Mouse (Mus musculus) Muller cell, postnatal 12 days (primary cell): ENCODE data around the gene Il1r2.
A peak's percentile ranks its signal among the peaks of the same experiment; 100 is the strongest.

Experiments used
- DNase-seq: peaks from one replicate; pipeline ENCODE4 v3.0.0-alpha.2; 2015; ENCODE audit errors: inconsistent ontology term

Il1r2 gene

DNA sequence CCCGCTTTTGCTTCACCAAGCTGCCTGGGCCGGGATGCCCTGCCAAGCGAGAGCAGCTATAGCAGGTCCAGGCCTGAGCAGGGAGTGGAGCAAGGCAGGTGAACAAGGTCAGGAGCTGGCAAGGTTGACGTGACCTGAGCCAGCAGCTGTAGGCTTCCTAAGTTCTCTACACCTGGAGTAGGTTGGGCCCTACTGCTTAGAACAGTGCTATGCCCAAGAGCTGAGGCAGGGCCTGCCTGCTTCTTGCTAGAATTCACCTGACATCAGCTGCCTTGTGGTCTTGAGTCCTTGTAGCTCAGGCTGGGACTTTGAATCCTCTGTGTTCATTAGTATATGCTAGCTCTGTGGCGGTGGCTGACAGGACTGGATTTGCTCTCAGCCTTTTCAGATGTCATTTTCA lies at the start of gene Il1r2:
Gene Il1r2 (plus strand): TSS at position 301 of the 400 bp plus-strand sequence.
- no peak for DNase-seq

GRCm38 (mm10) chr1:40024554-40025320 lies 49.1 kb upstream of the Il1r2 start:
- DNase-seq: no peak

DNA sequence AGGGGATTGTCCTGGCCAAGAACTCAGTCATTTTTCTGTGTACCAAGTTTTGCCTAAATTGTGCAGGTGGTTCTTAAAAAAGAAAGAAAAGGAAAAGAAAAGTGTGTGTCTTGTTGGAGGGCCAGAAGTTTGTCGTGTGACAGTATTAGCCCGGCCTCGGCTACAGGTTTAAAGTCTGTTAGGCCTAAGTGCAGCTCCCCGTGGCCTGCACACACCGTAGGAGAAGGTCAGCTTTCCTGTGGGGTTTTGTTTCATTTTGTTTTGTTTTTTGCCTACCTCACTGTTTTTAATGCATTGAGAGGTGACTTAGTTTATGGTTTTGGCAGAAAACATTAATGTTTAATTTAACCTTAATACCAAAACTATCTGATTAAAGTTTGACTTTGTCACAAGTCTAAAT lies 48.5 kb upstream of the Il1r2 start:
- DNase-seq: no peak

- no peak for DNase-seq
These were observed 46.7 kb upstream of the Il1r2 start for GRCm38 (mm10) chr1:40027116-40027620.

- no peak for DNase-seq
These were observed 45.5 kb upstream of the Il1r2 start for GRCm38 (mm10) chr1:40028207-40028998.

DNA sequence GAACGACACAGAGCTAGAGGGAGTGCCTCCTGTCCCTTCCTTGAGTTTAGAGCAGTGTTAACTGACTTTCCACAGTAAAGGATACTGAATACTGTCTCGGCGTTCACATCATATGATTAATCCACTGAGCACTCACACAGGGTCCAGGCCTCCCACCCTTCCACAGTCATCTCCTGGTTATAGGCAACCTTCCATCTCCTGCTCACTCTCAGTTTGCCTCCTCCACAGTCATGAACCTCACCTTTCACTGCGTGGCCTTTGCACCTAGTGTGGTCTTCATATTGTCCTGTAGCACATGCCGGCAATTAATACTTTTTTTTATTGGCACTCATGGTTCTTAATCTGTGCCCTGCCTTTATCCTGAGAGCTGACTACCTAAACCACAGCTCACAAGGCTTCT lies 44.3 kb upstream of the Il1r2 start:
- DNase-seq: no peak

DNA sequence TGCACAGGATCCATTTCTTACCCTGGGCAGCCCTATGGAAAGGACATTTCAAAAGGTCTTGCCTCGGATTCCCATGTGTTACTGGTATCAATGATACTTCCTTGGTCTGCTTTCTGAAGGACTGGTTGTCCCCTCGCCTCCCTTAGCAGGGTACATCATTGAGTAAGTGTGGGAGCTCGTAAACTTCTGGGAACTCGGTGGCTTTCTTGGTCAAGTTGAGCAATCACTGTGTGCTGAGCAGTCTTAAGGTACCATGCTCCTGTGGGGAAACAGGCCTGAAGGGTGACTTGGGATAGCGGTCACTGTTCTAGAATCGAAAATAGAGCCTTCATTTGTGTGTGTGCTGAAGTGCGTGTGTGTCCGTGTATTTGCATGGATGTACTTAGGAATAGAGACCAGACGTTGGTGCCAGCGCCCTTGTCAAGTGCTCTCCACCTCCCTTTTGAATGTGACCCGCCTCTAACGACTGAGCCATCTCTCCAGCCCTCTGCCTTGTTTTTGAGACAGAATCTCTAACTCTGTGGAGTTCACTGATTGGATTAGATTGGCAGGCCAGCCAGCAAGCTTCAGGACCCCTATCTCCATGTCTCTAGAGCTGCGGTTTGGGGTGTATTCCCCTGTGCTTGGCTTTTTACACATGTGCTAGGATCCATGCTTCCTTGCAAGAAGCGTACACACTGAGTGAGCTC lies 43.4 kb upstream of the Il1r2 start:
- DNase-seq: no peak

GRCm38 (mm10) chr1:40030976-40031356 lies 42.9 kb upstream of the Il1r2 start:
- DNase-seq: no peak

- DNase-seq: no peak
These were observed 42.3 kb upstream of the Il1r2 start for GRCm38 (mm10) chr1:40031626-40032025.

DNA sequence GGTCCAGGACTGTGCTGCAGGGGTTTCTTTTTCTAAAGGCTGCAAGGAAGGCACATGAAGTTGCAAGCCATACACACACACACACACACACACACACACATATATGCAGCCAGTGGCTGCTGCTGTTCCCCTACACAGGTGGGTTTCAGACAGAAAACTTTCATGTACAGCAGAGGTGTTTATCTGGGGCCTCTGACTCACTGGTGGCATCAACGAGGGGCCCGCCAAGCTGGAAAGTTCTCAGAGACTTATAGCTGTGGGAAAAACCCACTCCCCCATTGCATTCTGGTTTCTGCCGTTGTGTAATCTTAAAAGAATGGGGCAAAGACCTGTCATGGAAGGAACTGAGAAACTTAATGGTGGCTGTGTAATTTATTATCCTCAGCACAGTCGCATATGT lies 40.6 kb upstream of the Il1r2 start:
- no peak for DNase-seq

GRCm38 (mm10) chr1:40033743-40034420 lies 40.0 kb upstream of the Il1r2 start:
- peak; percentile 54 for DNase-seq

DNA sequence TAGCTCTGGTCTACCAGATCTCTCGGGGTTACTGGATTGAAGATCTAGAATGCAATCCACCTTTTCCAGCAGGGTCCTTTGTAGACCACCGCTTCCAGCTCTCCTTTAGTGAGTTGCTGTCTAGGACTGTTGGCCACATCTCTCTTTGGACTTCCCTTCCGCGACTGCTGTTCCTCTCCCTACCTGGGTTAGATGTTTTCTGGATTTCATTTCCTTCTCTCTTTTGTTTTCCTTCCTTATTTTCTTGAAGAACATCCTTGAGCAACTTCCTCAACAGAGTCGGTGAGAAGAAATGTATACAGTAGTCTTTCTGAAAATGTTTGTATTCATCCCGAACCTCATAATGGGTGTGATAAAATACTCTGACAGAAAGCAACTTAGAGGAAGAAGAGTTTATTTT lies 36.0 kb upstream of the Il1r2 start:
- no peak for DNase-seq

- DNase-seq: no peak
These were observed 28.2 kb upstream of the Il1r2 start for GRCm38 (mm10) chr1:40045686-40046085.

DNA sequence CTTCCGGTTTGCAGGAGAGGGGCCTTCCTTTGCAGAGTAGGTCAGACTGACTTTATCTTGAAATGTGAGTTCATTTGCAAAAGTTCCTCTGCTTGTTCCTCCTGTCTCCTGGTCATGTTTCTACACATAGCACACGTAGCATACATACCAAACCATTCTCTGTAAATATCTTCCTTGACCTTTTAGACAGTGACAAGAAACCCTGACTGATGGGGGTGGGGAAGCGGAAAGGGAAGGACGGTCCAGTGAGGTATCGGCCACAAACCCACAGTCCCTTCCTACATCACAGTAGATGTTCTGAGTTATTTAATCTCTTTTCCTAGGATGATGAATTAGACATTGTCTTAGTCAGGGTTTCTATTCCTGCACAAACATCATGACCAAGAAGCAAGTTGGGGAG lies 27.3 kb upstream of the Il1r2 start:
- no peak for DNase-seq

GRCm38 (mm10) chr1:40051157-40051556 lies 22.7 kb upstream of the Il1r2 start:
- no peak for DNase-seq

DNA sequence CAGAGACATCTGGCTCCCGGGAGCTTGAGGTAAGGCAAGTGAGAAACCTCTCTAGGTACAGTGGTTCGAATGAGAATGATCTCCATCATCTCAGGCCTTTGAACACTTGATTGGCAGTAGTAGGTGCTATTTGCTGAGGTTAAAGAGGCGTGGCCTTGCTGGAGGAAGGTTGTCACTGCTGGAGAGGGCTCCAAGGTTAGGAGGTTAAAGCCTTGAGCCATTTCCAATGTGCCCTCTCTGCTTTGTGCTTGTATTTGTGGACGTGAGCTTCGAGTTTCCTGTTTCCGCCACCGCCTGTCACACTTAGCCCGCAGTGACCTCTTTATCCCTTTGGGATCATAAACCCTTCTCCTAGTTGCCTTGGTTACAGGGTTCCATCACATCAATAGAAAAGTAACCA lies 21.7 kb upstream of the Il1r2 start:
- no peak for DNase-seq

GRCm38 (mm10) chr1:40053071-40053470 lies 20.8 kb upstream of the Il1r2 start:
- DNase-seq: no peak

- no peak for DNase-seq
These were observed 18.8 kb upstream of the Il1r2 start for GRCm38 (mm10) chr1:40055051-40055450.

DNA sequence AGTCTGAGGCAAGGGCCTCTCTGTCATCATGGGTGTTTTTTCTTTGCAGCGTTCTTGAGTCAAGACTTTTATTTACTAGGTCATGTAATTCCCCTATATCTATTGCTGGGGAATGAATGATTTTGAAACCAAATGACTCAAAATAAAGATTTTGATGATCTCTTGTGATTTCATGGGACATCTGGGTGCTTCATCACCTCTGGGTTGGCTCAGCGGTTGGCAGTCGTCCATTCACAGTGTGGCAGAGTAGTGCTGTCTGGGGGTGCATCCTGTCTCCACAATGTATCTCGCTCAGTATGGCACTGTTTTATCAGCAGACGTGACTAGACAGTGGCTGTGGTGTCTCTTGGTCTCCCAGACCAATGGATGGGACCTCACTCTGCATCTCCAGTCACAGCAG lies 17.9 kb upstream of the Il1r2 start:
- DNase-seq: no peak

GRCm38 (mm10) chr1:40057351-40057750 lies 16.5 kb upstream of the Il1r2 start:
- DNase-seq: no peak

GRCm38 (mm10) chr1:40058013-40058412 lies 15.9 kb upstream of the Il1r2 start:
- DNase-seq: no peak
